Mouse (Mus musculus) sigmoid colon, adult 10 weeks (tissue): ENCODE measurements around the gene Ralgapa2. TPM values are rescaled to one million over a fixed set of nuclear protein-coding genes. Genes with fewer than 3 reads are reported as not detected.

Experiments used
- polyA plus RNA-seq: library from polyadenylated mRNA; stranded (reverse); fragments of 350-450 nt; fragmentation: Illumina TruSeq; extraction: RNeasy Lipid Tissue Mini Kit (QIAGEN cat#74804); gene quantifications from one replicate; pipeline ENCODE4 v1.2.3, GENCODE M21; 2014; ENCODE audit warnings: low read depth, low replicate concordance

Ralgapa2 gene
- polyA plus RNA-seq = 31.3 TPM

GRCm38 (mm10) chr2:146511911-146512580, at the start of gene Ralgapa2:
Gene Ralgapa2 (minus strand): TSS chr2:146512344.

GRCm38 (mm10) chr2:146221076-146221928, 290.8 kb downstream of the Ralgapa2 start, which contains the start of gene Insm1:
Gene Insm1 (plus strand): TSS chr2:146221921.

